Mouse (Mus musculus): Measurements from ENCODE around the gene Mtln.

The Mtln gene

DNA sequence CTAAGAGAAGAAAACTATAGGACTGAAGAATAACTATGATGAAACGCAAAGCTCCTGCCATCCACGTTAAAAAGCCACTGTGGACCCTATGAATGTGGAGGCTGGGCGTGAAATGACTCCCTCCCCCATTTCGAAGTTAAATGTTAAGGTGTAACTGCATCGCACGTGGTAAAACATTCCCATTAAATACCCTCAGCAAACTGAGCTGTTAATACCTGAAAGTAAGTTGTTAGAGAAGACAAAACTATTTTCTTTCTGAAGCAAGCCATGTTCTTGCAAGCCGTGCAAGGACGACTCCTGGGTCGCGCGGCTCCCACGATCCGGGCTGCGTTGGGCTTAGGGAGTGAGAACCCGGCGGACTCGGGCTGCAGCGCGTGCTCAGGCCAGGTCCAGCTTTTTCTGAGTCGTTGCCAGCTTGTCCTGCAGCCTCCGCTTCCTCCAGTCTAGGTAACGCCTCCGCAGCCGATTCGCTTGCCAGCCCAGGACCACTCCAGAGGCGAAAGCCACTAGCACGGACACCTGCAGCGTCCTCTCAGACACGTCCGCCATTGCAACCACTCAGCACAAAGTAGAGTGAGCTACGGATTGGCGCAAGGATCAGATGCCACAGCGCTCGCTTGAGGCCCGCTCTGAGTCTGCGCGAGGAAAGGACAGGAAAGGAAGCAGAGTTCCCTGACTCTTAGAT lies at the start of gene Mtln:
Mtln (minus strand) TSS at position 570 of the 685 bp plus-strand sequence.
- Histone ChIP-seq H3K9me3 (ENCODE audit: low read length) (no peaks in the 10 kb centered on the region), H3K4me1 (replicated peaks; ENCODE audit: low read depth, low read length) (peaks cover 32% of the 10 kb centered on the region), H3K36me3 (ENCODE audit: insufficient read depth, low read length) (no peaks in the 10 kb centered on the region), H3K4me3 (replicated peaks; ENCODE audit: low read length) (peak within 1 kb of the TSS; percentile 92), H3K27me3 (ENCODE audit: insufficient read depth, low read length) (no peaks in the 10 kb centered on the region)
- TF ChIP-seq NANOG (IDR thresholded peaks at IDR 0.05; ENCODE audit: borderline replicate concordance, low read length) (no peak), CTCF (conservative IDR thresholded peaks at IDR 0.05; ENCODE audit: low read length) (no peak), POU5F1 (IDR thresholded peaks at IDR 0.05; ENCODE audit: borderline replicate concordance, low read length) (no peak)

DNA sequence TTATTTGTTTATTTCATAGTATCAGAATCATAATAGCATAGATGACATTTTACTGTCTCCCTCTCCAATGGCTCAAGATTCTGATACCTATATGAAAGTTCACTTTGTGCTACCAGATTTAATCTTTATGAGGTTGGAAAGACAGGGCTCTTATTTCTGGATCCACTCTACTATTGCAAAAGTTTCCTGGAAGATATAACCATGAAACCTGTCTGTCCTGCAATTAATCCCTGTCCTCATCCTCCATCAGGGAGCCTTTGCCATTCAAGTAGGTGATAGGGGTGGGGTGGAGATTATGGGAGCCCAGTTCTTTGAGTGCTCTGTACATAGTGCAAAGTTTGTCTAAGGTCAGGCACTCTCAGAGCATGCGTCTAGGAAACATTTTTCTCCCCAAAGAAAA lies 49.1 kb upstream of the Mtln start:
- Histone ChIP-seq H3K9me3 (ENCODE audit: low read length) (no peaks in the 10 kb centered on the region), H3K27me3 (ENCODE audit: insufficient read depth, low read length) (no peaks in the 10 kb centered on the region), H3K4me3 (replicated peaks; ENCODE audit: low read length) (no peak overlapping the region), H3K4me1 (replicated peaks; ENCODE audit: low read depth, low read length) (peaks cover 52% of the 10 kb centered on the region), H3K36me3 (ENCODE audit: insufficient read depth, low read length) (no peaks in the 10 kb centered on the region)
- TF ChIP-seq NANOG (IDR thresholded peaks at IDR 0.05; ENCODE audit: borderline replicate concordance, low read length) (no peak), POU5F1 (IDR thresholded peaks at IDR 0.05; ENCODE audit: borderline replicate concordance, low read length) (no peak), CTCF (conservative IDR thresholded peaks at IDR 0.05; ENCODE audit: low read length) (no peak)

DNA sequence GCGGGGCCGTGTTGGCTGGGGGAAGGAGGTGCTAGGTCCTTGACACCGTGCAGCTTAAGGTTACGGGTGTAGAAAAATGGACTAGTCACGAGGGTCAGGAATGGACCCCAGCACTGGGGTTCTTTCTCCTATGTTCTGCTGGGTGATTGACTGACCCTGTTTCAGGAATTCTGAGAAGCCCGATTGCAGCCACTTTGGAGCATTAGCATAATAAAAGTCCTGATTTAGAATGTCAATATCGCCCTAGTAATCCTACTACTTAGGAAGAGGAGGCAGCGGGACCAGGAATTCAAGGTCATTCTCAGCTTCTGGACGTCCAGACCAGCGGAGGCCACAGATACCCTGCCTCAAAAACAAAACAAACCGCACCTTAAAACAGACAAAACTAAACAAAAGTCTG lies 47.1 kb upstream of the Mtln start:
- Histone ChIP-seq H3K27me3 (ENCODE audit: insufficient read depth, low read length) (no peaks in the 10 kb centered on the region; the same call in 1 of the 2 replicates), H3K4me1 (replicated peaks; ENCODE audit: low read depth, low read length) (peaks cover 49% of the 10 kb centered on the region), H3K36me3 (ENCODE audit: insufficient read depth, low read length) (no peaks in the 10 kb centered on the region), H3K9me3 (ENCODE audit: low read length) (no peaks in the 10 kb centered on the region), H3K4me3 (replicated peaks; ENCODE audit: low read length) (peak overlapping the region; percentile 74)
- TF ChIP-seq CTCF (conservative IDR thresholded peaks at IDR 0.05; ENCODE audit: low read length) (no peak), NANOG (IDR thresholded peaks at IDR 0.05; ENCODE audit: borderline replicate concordance, low read length) (peak; percentile 84), POU5F1 (IDR thresholded peaks at IDR 0.05; ENCODE audit: borderline replicate concordance, low read length) (peak; percentile 87)

DNA sequence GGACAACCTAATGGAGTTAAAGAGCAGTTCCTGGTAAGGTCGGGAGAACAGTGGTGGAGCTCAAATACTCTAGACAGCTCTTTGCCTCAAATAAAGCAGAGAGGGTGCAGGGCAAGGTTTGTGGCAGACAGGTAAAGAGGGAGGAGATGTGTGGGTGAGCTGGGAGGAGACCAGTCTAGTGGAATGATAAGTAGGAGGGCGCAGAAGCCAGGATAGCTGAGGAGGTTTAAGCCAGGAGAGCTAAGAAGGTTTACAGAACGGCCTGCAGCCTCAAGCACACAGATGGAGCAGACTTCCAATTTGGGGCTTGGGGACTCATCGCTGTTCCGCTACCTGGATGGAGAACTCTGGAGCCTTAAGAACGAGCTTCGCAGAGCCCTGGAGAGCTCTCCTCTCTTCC lies 46.3 kb upstream of the Mtln start, which contains the start of gene Acoxl:
Acoxl (plus strand) TSS at position 301 of the 400 bp plus-strand sequence.
- Histone ChIP-seq H3K4me1 (replicated peaks; ENCODE audit: low read depth, low read length) (peaks cover 45% of the 10 kb centered on the region), H3K27me3 (ENCODE audit: insufficient read depth, low read length) (no peaks in the 10 kb centered on the region; the same call in 1 of the 2 replicates), H3K4me3 (replicated peaks; ENCODE audit: low read length) (peak within 1 kb of the TSS; percentile 74), H3K9me3 (ENCODE audit: low read length) (no peaks in the 10 kb centered on the region), H3K36me3 (ENCODE audit: insufficient read depth, low read length) (no peaks in the 10 kb centered on the region)
- TF ChIP-seq CTCF (conservative IDR thresholded peaks at IDR 0.05; ENCODE audit: low read length): no peak
- no peak for TF ChIP-seq POU5F1 (IDR thresholded peaks at IDR 0.05; ENCODE audit: borderline replicate concordance, low read length)
- no peak for TF ChIP-seq NANOG (IDR thresholded peaks at IDR 0.05; ENCODE audit: borderline replicate concordance, low read length)

DNA sequence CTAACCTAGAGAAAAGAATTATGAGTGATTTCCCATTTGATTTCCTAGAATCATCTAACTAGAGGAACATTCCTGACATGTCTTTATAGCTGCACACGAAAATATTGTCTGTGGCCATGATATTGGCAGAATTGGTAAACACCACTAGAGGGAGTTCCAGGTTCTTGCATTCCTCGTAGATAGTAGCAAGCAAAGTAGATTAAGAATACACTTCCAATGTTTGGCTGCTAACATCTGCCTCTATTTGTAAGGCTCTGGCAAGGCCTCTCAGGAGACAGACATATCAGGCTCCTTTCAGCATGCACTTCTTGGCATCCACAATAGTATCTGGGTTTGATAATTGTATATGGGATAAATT lies 40.5 kb upstream of the Mtln start:
- H3K4me1 ChIP-seq (replicated peaks; ENCODE audit: low read depth, low read length): peaks cover 23% of the 10 kb centered on the region
- H3K27me3 ChIP-seq (ENCODE audit: insufficient read depth, low read length): no peaks in the 10 kb centered on the region; the same call in 1 of the 2 replicates
- H3K4me3 ChIP-seq (replicated peaks; ENCODE audit: low read length): no peak overlapping the region
- TF ChIP-seq NANOG (IDR thresholded peaks at IDR 0.05; ENCODE audit: borderline replicate concordance, low read length): no peak
- peak; percentile 59 for TF ChIP-seq CTCF (conservative IDR thresholded peaks at IDR 0.05; ENCODE audit: low read length)
- H3K9me3 ChIP-seq (ENCODE audit: low read length): no peaks in the 10 kb centered on the region
- peaks cover 23% of the 10 kb centered on the region for H3K36me3 ChIP-seq (ENCODE audit: insufficient read depth, low read length)

DNA sequence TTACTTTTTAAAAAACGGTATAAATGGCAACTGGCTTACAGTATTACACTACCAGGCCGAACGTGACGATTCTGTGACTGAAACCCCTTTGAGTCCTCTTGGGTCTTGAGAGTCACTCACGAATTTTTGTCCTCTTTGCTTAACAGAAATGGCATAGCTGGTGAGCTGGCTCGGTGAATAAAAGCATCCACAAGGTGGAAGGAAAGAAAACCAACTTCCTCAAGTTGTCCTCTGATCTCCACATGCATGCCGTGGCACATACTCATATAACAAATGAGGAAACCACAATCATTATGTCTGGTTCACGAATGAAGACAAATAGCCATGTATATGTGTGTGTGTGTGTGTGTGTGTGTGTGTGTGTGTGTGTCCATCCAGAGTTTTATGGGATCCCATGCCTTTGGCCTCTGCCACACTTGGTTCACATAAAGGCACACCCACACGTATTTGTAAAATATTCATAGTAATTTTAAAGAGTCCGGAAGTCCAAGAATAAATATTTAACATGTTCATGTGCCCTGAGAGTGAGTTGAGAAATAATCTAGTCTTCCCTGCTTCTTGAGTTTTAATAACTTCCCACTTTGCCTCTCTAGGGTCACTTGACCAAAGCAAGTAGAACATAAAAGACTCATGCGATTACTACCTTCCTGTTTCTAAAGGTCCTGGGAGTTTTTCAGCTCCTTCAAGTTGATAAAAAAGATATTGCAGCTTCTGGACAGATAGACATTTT lies 40.0 kb upstream of the Mtln start:
- TF ChIP-seq NANOG (IDR thresholded peaks at IDR 0.05; ENCODE audit: borderline replicate concordance, low read length) (no peak), CTCF (conservative IDR thresholded peaks at IDR 0.05; ENCODE audit: low read length) (no peak), POU5F1 (IDR thresholded peaks at IDR 0.05; ENCODE audit: borderline replicate concordance, low read length) (no peak)
- Histone ChIP-seq H3K9me3 (ENCODE audit: low read length) (no peaks in the 10 kb centered on the region), H3K36me3 (ENCODE audit: insufficient read depth, low read length) (peaks cover 28% of the 10 kb centered on the region)

DNA sequence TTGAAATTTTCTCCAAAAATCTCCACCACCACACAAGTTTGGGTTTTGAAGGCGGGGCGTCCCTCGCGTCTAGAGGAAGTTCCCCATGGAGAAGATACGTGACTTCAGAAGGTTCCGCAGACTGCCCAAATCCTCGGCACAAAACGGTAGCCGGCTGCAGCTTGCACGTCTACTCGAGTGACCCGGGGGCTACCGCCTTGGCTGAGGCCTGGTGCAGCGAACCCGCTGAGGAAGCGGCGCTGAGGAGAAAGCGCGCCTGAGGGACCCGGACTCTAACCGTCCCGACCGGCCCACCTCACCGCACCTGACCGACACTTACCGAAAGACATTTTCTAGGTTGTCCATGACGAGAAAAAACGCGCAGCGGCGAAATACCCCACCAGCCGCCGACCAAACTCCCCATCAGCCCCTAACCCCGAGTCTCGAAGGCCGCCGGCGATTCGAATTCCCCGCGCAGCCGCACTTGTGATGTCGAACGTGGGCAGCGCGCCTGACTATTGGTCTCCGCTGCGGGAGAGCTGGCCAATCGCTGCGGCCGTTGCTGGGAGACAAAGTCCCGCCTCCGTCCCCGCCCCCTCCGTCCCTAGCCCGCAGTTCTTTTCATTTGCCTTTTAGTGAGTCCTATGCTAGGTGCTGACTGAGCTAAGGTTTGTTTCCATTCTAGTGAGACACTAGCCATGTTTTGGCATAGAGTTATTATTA lies 39.3 kb upstream of the Mtln start, which contains the start of gene Bub1:
Bub1 (minus strand) TSS at position 465 of the 702 bp plus-strand sequence.
- peaks cover 36% of the 10 kb centered on the region for H3K36me3 ChIP-seq (ENCODE audit: insufficient read depth, low read length)
- no peaks in the 10 kb centered on the region; the same call in 1 of the 2 replicates for H3K27me3 ChIP-seq (ENCODE audit: insufficient read depth, low read length)
- peaks cover 13% of the 10 kb centered on the region for H3K4me1 ChIP-seq (replicated peaks; ENCODE audit: low read depth, low read length)
- TF ChIP-seq CTCF (conservative IDR thresholded peaks at IDR 0.05; ENCODE audit: low read length) (no peak), POU5F1 (IDR thresholded peaks at IDR 0.05; ENCODE audit: borderline replicate concordance, low read length) (no peak), NANOG (IDR thresholded peaks at IDR 0.05; ENCODE audit: borderline replicate concordance, low read length) (no peak)
- H3K4me3 ChIP-seq (replicated peaks; ENCODE audit: low read length): peak within 1 kb of the TSS; percentile 97
- H3K9me3 ChIP-seq (ENCODE audit: low read length): no peaks in the 10 kb centered on the region

More for the DNA sequence above, 40.0 kb upstream of the Mtln start:
- Histone ChIP-seq H3K4me3 (replicated peaks; ENCODE audit: low read length) (no peak overlapping the region), H3K4me1 (replicated peaks; ENCODE audit: low read depth, low read length) (peaks cover 18% of the 10 kb centered on the region), H3K27me3 (ENCODE audit: insufficient read depth, low read length) (no peaks in the 10 kb centered on the region; the same call in 1 of the 2 replicates)

DNA sequence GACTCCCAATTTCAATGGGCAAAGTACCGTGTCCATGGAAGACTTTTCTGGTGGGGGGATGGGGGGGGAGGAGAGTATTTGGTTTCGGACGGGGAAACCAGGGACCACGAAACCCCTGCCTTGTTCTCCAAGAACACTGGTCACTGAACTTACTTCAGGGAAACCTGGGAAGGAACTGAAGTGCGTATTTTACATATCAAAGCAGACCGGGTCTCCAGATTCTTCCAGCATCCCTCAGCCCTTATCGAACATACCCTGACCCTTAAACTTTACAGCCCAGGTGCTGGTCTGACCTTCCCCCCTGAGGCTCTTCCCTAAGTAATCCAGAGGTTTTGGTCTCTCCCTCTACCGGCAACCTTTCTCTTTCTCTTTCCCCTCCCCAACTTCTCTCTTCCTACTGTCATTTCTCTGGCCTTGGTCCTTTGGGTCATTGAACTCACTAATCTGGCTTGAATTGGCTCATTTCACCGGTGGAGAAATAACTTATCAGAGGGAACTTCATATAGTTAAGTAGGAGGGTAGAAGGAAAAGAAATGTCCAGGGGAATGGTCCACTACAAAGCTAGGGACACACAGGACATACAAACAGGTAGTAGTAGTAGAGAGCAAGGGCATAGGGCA lies 2.5 kb downstream of the Mtln start:
- TF ChIP-seq POU5F1 (IDR thresholded peaks at IDR 0.05; ENCODE audit: borderline replicate concordance, low read length) (no peak), CTCF (conservative IDR thresholded peaks at IDR 0.05; ENCODE audit: low read length) (no peak), NANOG (IDR thresholded peaks at IDR 0.05; ENCODE audit: borderline replicate concordance, low read length) (no peak)
- H3K27me3 ChIP-seq (ENCODE audit: insufficient read depth, low read length): no peaks in the 10 kb centered on the region
- peak overlapping the region; percentile 78 for H3K4me3 ChIP-seq (replicated peaks; ENCODE audit: low read length)
- no peaks in the 10 kb centered on the region for H3K9me3 ChIP-seq (ENCODE audit: low read length)
- no peaks in the 10 kb centered on the region for H3K36me3 ChIP-seq (ENCODE audit: insufficient read depth, low read length)
- peaks cover 32% of the 10 kb centered on the region for H3K4me1 ChIP-seq (replicated peaks; ENCODE audit: low read depth, low read length)

All from E14TG2a.4 (cell line).